Mouse (Mus musculus) ES-CJ7 (cell line): ENCODE measurements around the gene Rhox3h.
"Not testable (repeated sequence)": the region's sequence is repeated elsewhere in the genome, so short reads cannot be mapped to it uniquely, and the experiment has no call there.

Source experiments
- DNase-seq: peaks from one replicate; pipeline ENCODE4 v3.0.0; 2011; ENCODE audit warnings: low read depth, low spot score

Gene Rhox3h

GRCm38 (mm10) chrX:37668664-37669063 lies at the start of gene Rhox3h:
Rhox3h (minus strand) TSS chrX:37668764.
- DNase-seq = not testable (repeated sequence)

GRCm38 (mm10) chrX:37701821-37702387 lies 33.3 kb upstream of the Rhox3h start:
- DNase-seq = no peak

GRCm38 (mm10) chrX:37692261-37692660 lies 23.7 kb upstream of the Rhox3h start:
- DNase-seq = no peak

GRCm38 (mm10) chrX:37683031-37683715 lies 14.6 kb upstream of the Rhox3h start:
- peak; percentile 10 for DNase-seq

- DNase-seq = not testable (repeated sequence)
Measured at GRCm38 (mm10) chrX:37673177-37673576, 4.6 kb upstream of the Rhox3h start, which contains the start of gene Rhox2h. Rhox2h (minus strand) TSS chrX:37673277.

- DNase-seq = not testable (repeated sequence)
Measured at GRCm38 (mm10) chrX:37651227-37651626, 17.3 kb downstream of the Rhox3h start, which contains the start of gene Rhox4g. Rhox4g (minus strand) TSS chrX:37651327.

GRCm38 (mm10) chrX:37643370-37643769 lies 25.2 kb downstream of the Rhox3h start, which contains the start of gene Rhox2g:
Rhox2g (minus strand) TSS chrX:37643470.
- DNase-seq = not testable (repeated sequence)

- not testable (repeated sequence) for DNase-seq
Measured at GRCm38 (mm10) chrX:37628512-37628911, 40.1 kb downstream of the Rhox3h start, which contains the start of gene Rhox3g. Rhox3g (minus strand) TSS chrX:37628612.
